Mouse (Mus musculus) embryonic facial prominence, embryonic 15.5 days (tissue): Measurements from ENCODE around the gene Saa1. TPM values are rescaled to one million over a fixed set of nuclear protein-coding genes. Genes with fewer than 3 reads are reported as not detected.
"Not testable (repeated sequence)": the region's sequence is repeated elsewhere in the genome, so short reads cannot be mapped to it uniquely, and the experiment has no call there.

ENCODE experiments used
- ATAC-seq: fragments of 200-750 bp; cut with Nextera tagmentation; 2 replicates; pipeline ENCODE4 v1.8.0; 2017; ENCODE audit warnings: low read depth, moderate TSS enrichment; ENCODE audit not compliant: insufficient number of reproducible peaks, low FRiP score, low TSS enrichment
- H3K27ac ChIP-seq: fragments of 300-500 bp; sonication (generic); replicated peaks from 2 replicates; pipeline ENCODE4 v1.5.1; 2015; ENCODE audit warnings: mild to moderate bottlenecking, inconsistent platforms
- H3K27me3 ChIP-seq: fragments of 300-500 bp; sonication (generic); 2 replicates; pipeline ENCODE4 v1.6.1; 2015; ENCODE audit warnings: inconsistent platforms
- H3K36me3 ChIP-seq: fragments of 300-500 bp; sonication (generic); 2 replicates; pipeline ENCODE4 v1.6.1; 2015; ENCODE audit warnings: mild to moderate bottlenecking, inconsistent platforms
- H3K4me1 ChIP-seq: fragments of 300-500 bp; sonication (generic); 2 replicates; pipeline ENCODE4 v1.6.1; 2015; ENCODE audit warnings: inconsistent platforms
- H3K4me2 ChIP-seq: fragments of 300-500 bp; sonication (generic); replicated peaks from 2 replicates; pipeline ENCODE4 v1.6.1; 2015; ENCODE audit warnings: mild to moderate bottlenecking, inconsistent platforms
- H3K4me3 ChIP-seq: fragments of 300-500 bp; sonication (generic); replicated peaks from 2 replicates; pipeline ENCODE4 v1.5.1; 2015; ENCODE audit warnings: mild to moderate bottlenecking, inconsistent platforms
- H3K9ac ChIP-seq: fragments of 300-500 bp; sonication (generic); 2 replicates; pipeline ENCODE4 v1.6.1; 2015; ENCODE audit warnings: inconsistent platforms
- H3K9me3 ChIP-seq: fragments of 300-500 bp; sonication (generic); replicated peaks from 2 replicates; pipeline ENCODE4 v1.6.1; 2016; ENCODE audit warnings: inconsistent platforms
- WGBS: fragments of 180-500 bp; shearing (Covaris S2); methylation state at CpG from one replicate; pipeline ENCODE4 v1.1.7; 2015; 5-methylcytosine and 5-hydroxymethylcytosine counted together
- polyA plus RNA-seq: library from polyadenylated mRNA; unstranded; fragments of >200 nt; fragmentation: Nextera tagmentation; extraction: Ambion mirVana; gene quantifications from 2 replicates; pipeline ENCODE4 v1.2.1, GENCODE M21; 2015

The Saa1 gene
- 0.80 TPM in 1 of 2 replicates, not detected in the other for polyA plus RNA-seq

GRCm38 (mm10) chr7:46742880-46743279 is at the start of gene Saa1:
Saa1 (minus strand) TSS chr7:46742980.
- H3K27me3 ChIP-seq, H3K9me3 ChIP-seq, H3K4me2 ChIP-seq, H3K9ac ChIP-seq, H3K4me3 ChIP-seq, H3K36me3 ChIP-seq, H3K4me1 ChIP-seq, H3K27ac ChIP-seq, ATAC-seq: not testable (repeated sequence)
- 71% methylated on average over 3 of the region's 3 CpGs for WGBS

- Histone ChIP-seq H3K4me1 (no peaks in the 10 kb centered on the region), H3K27ac (no peak overlapping the region), H3K4me2 (no peak overlapping the region), H3K36me3 (peaks cover 36% of the 10 kb centered on the region), H3K27me3 (no peaks in the 10 kb centered on the region), H3K4me3 (no peak overlapping the region), H3K9me3 (no peaks in the 10 kb centered on the region), H3K9ac (no peak overlapping the region)
- 82% methylated on average over 5 of the region's 5 CpGs for WGBS
- no peak for ATAC-seq
Measured at GRCm38 (mm10) chr7:46789177-46789849, 46.5 kb upstream of the Saa1 start.

GRCm38 (mm10) chr7:46770706-46771105 is 27.9 kb upstream of the Saa1 start:
- H3K27ac ChIP-seq: no peak overlapping the region
- peaks cover 76% of the 10 kb centered on the region for H3K36me3 ChIP-seq
- no peak overlapping the region for H3K4me3 ChIP-seq
- H3K9ac ChIP-seq: no peak overlapping the region
- 63% methylated on average over 4 of the region's 4 CpGs for WGBS
- ATAC-seq: no peak
- H3K27me3 ChIP-seq: no peaks in the 10 kb centered on the region
- no peaks in the 10 kb centered on the region for H3K9me3 ChIP-seq
- no peaks in the 10 kb centered on the region for H3K4me1 ChIP-seq
- no peak overlapping the region for H3K4me2 ChIP-seq

- H3K4me1 ChIP-seq: no peaks in the 10 kb centered on the region
- WGBS: 94% methylated on average over 7 of the region's 7 CpGs
- ATAC-seq: no peak
- H3K4me2 ChIP-seq: no peak overlapping the region
- no peaks in the 10 kb centered on the region for H3K9me3 ChIP-seq
- H3K4me3 ChIP-seq: no peak overlapping the region
- H3K27me3 ChIP-seq: no peaks in the 10 kb centered on the region
- H3K9ac ChIP-seq: no peak overlapping the region
- H3K36me3 ChIP-seq: peaks cover 73% of the 10 kb centered on the region
- H3K27ac ChIP-seq: no peak overlapping the region
Measured at GRCm38 (mm10) chr7:46768451-46768850, 25.7 kb upstream of the Saa1 start.

- Histone ChIP-seq H3K9me3 (no peaks in the 10 kb centered on the region), H3K4me3 (no peak overlapping the region), H3K4me1 (no peaks in the 10 kb centered on the region), H3K27ac (no peak overlapping the region), H3K9ac (no peak overlapping the region), H3K36me3 (peaks cover 76% of the 10 kb centered on the region), H3K27me3 (no peaks in the 10 kb centered on the region), H3K4me2 (no peak overlapping the region)
- no peak for ATAC-seq
Measured at GRCm38 (mm10) chr7:46767371-46767770, 24.6 kb upstream of the Saa1 start.

- Histone ChIP-seq H3K4me1 (no peaks in the 10 kb centered on the region), H3K4me3 (no peak overlapping the region), H3K9me3 (no peaks in the 10 kb centered on the region), H3K27ac (no peak overlapping the region), H3K9ac (no peak overlapping the region), H3K36me3 (peaks cover 79% of the 10 kb centered on the region), H3K27me3 (no peaks in the 10 kb centered on the region), H3K4me2 (no peak overlapping the region)
- WGBS: 91% methylated on average over 8 of the region's 8 CpGs
- ATAC-seq: no peak
Measured at GRCm38 (mm10) chr7:46764672-46765071, 21.9 kb upstream of the Saa1 start.

GRCm38 (mm10) chr7:46762601-46763000 is 19.8 kb upstream of the Saa1 start:
- Histone ChIP-seq H3K27ac (no peak overlapping the region), H3K9ac (no peak overlapping the region), H3K9me3 (no peaks in the 10 kb centered on the region), H3K4me2 (no peak overlapping the region), H3K4me3 (no peak overlapping the region), H3K27me3 (no peaks in the 10 kb centered on the region), H3K4me1 (no peaks in the 10 kb centered on the region), H3K36me3 (peaks cover 71% of the 10 kb centered on the region)
- WGBS: 91% methylated on average over 5 of the region's 5 CpGs
- ATAC-seq: no peak

DNA sequence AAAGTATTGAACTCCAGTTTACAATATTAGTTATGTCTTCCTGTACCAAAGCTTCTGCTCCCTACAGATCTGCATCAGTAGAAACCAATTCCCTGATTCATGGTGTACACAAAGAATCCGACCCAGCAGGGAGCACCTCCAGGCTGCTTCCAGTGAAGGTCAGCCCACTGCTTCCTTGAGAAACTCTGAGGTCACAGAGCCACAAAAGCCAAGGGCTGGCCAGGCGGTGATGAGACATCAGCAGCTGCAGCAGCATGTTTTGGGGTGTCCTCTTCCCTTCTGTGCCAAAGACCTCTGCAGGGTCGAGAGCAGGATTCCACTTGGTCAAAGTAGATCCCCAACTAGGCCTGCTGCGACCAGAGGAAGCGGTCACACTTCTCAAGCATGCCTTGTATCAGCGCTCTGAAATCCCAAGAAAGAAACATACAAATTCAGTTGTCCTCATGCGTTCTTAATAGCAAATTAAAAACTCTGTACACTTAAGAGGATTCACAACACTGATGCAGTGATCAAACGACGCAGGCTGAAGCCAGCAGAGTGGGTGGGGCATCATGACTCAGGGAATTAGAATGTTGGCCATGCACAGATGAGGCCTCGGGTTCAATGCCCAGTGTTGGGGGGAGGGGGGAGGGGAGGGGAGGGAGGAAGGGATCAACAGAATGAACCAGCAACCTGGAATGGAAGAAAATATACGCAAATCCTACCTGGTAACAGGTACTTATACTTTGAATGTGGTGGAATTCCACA is 18.4 kb upstream of the Saa1 start:
- peaks cover 63% of the 10 kb centered on the region for H3K36me3 ChIP-seq
- WGBS: 69% methylated on average over 11 of the region's 11 CpGs
- no peak overlapping the region for H3K4me2 ChIP-seq
- H3K27me3 ChIP-seq: no peaks in the 10 kb centered on the region
- H3K9ac ChIP-seq: no peak overlapping the region
- no peak overlapping the region for H3K27ac ChIP-seq
- H3K9me3 ChIP-seq: no peaks in the 10 kb centered on the region
- no peak overlapping the region for H3K4me3 ChIP-seq
- no peaks in the 10 kb centered on the region for H3K4me1 ChIP-seq
- no peak for ATAC-seq

DNA sequence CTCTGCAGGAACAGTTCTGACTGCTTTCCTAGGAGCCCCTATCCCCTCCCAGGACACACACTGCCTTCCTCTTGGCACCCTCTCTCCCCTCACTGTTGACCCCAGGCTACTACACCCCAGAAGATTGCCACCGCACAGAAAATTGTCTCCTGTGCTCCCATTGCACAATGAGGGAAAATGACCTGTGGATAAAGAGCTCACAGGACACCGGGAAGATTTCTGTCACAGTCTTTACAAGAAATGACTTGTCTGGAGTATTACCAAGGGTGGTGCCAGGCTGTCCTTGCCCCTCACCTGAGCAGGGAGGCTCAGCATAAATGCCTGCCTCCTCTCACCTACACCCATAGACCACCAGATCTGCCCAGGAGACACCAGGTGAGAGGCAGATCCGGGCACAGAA is 8.7 kb upstream of the Saa1 start, which contains the start of gene Saa2:
Gene Saa2, plus strand, starts transcription at position 301 of the 400 bp plus-strand sequence.
- Histone ChIP-seq H3K4me3 (no peak within 1 kb of the TSS), H3K4me2 (no peak within 1 kb of the TSS), H3K4me1 (no peaks in the 10 kb centered on the region; the same call in 1 of the 2 replicates), H3K9me3 (no peaks in the 10 kb centered on the region), H3K36me3 (no peaks in the 10 kb centered on the region), H3K27ac (no peak within 1 kb of the TSS), H3K27me3 (no peaks in the 10 kb centered on the region), H3K9ac (no peak within 1 kb of the TSS)
- no peak for ATAC-seq
- WGBS: 62% methylated on average over 3 of the region's 3 CpGs

DNA sequence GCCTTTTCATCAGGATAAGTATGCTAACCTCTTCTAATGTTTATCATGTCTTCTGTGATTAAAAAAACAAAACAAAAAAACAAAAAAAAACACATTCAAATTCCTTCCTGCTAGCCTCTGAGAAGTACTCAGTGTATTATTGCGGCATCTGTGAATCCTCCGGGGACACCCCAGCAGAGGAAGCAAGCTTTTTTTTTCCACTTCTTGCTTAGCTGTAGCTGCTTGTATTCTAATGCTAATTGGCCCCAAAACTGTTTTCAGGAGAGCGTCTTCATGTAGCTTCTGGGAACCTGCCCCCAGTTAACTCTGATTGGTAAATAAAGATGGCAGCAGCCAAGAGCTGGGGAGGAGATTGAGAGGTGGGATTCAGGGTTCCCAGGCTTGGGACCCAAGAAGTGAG is 5.7 kb upstream of the Saa1 start:
- H3K27me3 ChIP-seq: no peaks in the 10 kb centered on the region
- ATAC-seq: no peak
- 37% methylated on average over 3 of the region's 3 CpGs for WGBS
- H3K9ac ChIP-seq: no peak overlapping the region
- H3K27ac ChIP-seq: no peak overlapping the region
- H3K4me2 ChIP-seq: no peak overlapping the region
- H3K4me1 ChIP-seq: no peaks in the 10 kb centered on the region; the same call in 1 of the 2 replicates
- no peaks in the 10 kb centered on the region for H3K9me3 ChIP-seq
- H3K36me3 ChIP-seq: no peaks in the 10 kb centered on the region
- H3K4me3 ChIP-seq: no peak overlapping the region

DNA sequence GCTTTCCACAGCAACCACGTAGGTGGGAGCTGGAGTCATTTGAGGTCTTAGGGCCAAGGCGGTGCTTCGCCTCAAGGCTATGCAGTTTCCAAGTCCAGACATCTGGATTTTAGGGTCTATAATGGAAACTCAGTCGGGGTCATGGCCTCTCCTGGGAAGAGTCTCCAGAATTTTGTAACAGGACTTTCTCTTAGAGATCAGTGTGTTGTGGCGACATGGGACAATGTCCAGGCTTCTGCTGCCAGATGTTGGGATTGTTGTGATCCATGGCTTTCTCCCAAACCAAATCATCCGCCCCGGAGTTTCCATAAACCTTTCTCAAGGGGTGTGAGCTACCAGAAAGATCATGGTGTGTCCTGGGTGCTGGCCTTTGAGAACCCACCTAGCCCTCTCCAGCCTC is 3.6 kb upstream of the Saa1 start:
- no peak overlapping the region for H3K4me2 ChIP-seq
- no peak overlapping the region for H3K4me3 ChIP-seq
- no peaks in the 10 kb centered on the region for H3K36me3 ChIP-seq
- H3K4me1 ChIP-seq: no peaks in the 10 kb centered on the region
- H3K9ac ChIP-seq: no peak overlapping the region
- H3K27ac ChIP-seq: no peak overlapping the region
- H3K9me3 ChIP-seq: no peaks in the 10 kb centered on the region
- no peak for ATAC-seq
- H3K27me3 ChIP-seq: no peaks in the 10 kb centered on the region
- WGBS: 71% methylated on average over 7 of the region's 7 CpGs
